Mouse (Mus musculus): Measurements from ENCODE around the gene Frmd6.

DNA sequence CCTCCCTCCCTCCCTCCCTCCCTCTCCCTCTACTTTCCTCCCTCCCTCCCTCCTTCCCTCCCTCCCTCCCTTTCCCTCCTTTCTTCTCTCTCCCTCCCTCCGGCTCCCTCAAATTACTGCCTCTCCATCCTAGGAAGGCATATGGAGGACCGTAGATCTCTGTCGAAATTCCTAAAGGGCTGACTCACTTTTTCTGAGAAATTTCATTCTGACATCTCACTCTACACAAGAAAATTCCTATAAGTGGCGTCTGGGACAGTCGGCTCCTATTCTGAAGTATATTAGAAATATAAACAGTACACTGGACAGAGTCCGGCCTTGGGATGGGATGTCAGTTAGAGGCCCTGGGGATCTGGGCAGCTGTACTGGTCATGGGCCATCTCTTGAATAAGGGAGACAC is 59.7 kb downstream of the Frmd6 start:
- no peak for TF ChIP-seq CTCF (IDR thresholded peaks at IDR 0.05; ENCODE audit: low read depth)
- TF ChIP-seq EP300 (IDR thresholded peaks at IDR 0.05; ENCODE audit: low read depth) = no peak
